Mouse (Mus musculus) neural tube, embryonic 13.5 days (tissue): Measurements from ENCODE around the gene Ccdc126. TPM values are rescaled to one million over a fixed set of nuclear protein-coding genes. Genes with fewer than 3 reads are reported as not detected.
"Not testable (repeated sequence)": the region's sequence is repeated elsewhere in the genome, so short reads cannot be mapped to it uniquely, and the experiment has no call there.

Source experiments
- ATAC-seq: fragments of 200-750 bp; cut with Nextera tagmentation; 2 replicates; pipeline ENCODE4 v1.8.0; 2017; ENCODE audit warnings: low read depth, mild to moderate bottlenecking, moderate TSS enrichment, moderate library complexity
- H3K27ac ChIP-seq: fragments of 300-500 bp; sonication (generic); replicated peaks from 2 replicates; pipeline ENCODE4 v1.5.1; 2015; ENCODE audit warnings: moderate library complexity, mild to moderate bottlenecking, inconsistent platforms
- H3K27me3 ChIP-seq: fragments of 300-500 bp; sonication (generic); 2 replicates; pipeline ENCODE4 v1.6.1; 2015; ENCODE audit warnings: mild to moderate bottlenecking, inconsistent platforms
- H3K36me3 ChIP-seq: fragments of 300-500 bp; sonication (generic); 2 replicates; pipeline ENCODE4 v1.6.1; 2015; ENCODE audit warnings: mild to moderate bottlenecking, inconsistent platforms
- H3K4me1 ChIP-seq: fragments of 300-500 bp; sonication (generic); replicated peaks from 2 replicates; pipeline ENCODE4 v1.6.1; 2015; ENCODE audit warnings: inconsistent platforms
- H3K4me2 ChIP-seq: fragments of 300-500 bp; sonication (generic); 2 replicates; pipeline ENCODE4 v1.6.1; 2015; ENCODE audit warnings: inconsistent platforms, mild to moderate bottlenecking, moderate library complexity
- H3K4me3 ChIP-seq: fragments of 300-500 bp; sonication (generic); 2 replicates; pipeline ENCODE4 v1.5.1; 2015; ENCODE audit warnings: mild to moderate bottlenecking, inconsistent platforms
- H3K9ac ChIP-seq: fragments of 300-500 bp; sonication (generic); 2 replicates; pipeline ENCODE4 v1.6.1; 2015; ENCODE audit warnings: moderate library complexity, mild to moderate bottlenecking, inconsistent platforms
- H3K9me3 ChIP-seq: fragments of 300-500 bp; sonication (generic); 2 replicates; pipeline ENCODE4 v1.6.1; 2016; ENCODE audit warnings: inconsistent platforms
- WGBS: fragments of 180-500 bp; shearing (Covaris S2); methylation state at CpG from one replicate; pipeline ENCODE4 v1.1.7; 2015; 5-methylcytosine and 5-hydroxymethylcytosine counted together
- polyA plus RNA-seq: library from polyadenylated mRNA; unstranded; fragments of >200 nt; fragmentation: Nextera tagmentation; extraction: Ambion mirVana; gene quantifications from 2 replicates; pipeline ENCODE4 v1.2.1, GENCODE M21; 2015

The Ccdc126 gene
- 8.8 and 11.6 TPM in 2 replicates for polyA plus RNA-seq

GRCm38 (mm10) chr6:49318966-49319594, at the start of gene Ccdc126:
Gene Ccdc126, plus strand, starts transcription at chr6:49319274.
- WGBS = under 1% methylated on average over 47 of the region's 47 CpGs
- Histone ChIP-seq H3K4me3 (peak within 1 kb of the TSS; percentile 76), H3K27ac (peak within 1 kb of the TSS; percentile 91)

DNA sequence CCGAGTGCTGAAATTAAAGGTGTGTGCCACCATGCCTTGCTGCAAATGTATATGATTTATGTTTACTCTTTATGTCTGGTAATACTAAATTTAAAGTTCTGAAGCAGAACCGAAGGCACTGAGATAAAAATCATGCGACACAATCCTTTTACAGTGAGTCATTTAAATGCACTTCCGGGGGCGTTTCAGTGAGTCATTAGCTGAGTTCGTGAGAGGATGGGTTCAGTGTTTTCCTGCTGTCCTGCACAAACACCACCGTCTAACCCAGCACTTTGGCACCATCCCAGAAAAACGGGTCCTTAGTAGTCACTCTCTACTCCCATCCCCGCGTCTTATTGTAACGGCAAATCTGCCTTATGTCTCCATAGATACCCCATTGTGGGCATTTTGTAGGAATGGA, 49.2 kb upstream of the Ccdc126 start:
- Histone ChIP-seq H3K4me3 (no peak overlapping the region), H3K4me1 (no peaks in the 10 kb centered on the region), H3K27me3 (no peaks in the 10 kb centered on the region), H3K27ac (no peak overlapping the region), H3K9ac (no peak overlapping the region), H3K9me3 (no peaks in the 10 kb centered on the region), H3K4me2 (no peak overlapping the region), H3K36me3 (no peaks in the 10 kb centered on the region)
- no peak for ATAC-seq
- whole genome bisulfite sequencing = 55% methylated on average over 11 of the region's 11 CpGs

More at GRCm38 (mm10) chr6:49318966-49319594, at the start of gene Ccdc126:
- Histone ChIP-seq H3K4me1 (peaks cover 15% of the 10 kb centered on the region), H3K4me2 (peak within 1 kb of the TSS; percentile 64), H3K9ac (peak within 1 kb of the TSS; percentile 86), H3K9me3 (no peaks in the 10 kb centered on the region), H3K36me3 (no peaks in the 10 kb centered on the region), H3K27me3 (no peaks in the 10 kb centered on the region)
- peak; percentile 99 for ATAC-seq

GRCm38 (mm10) chr6:49271815-49272214, 47.3 kb upstream of the Ccdc126 start:
- Histone ChIP-seq H3K27me3 (no peaks in the 10 kb centered on the region), H3K9ac (no peak overlapping the region), H3K4me2 (no peak overlapping the region), H3K36me3 (no peaks in the 10 kb centered on the region), H3K27ac (no peak overlapping the region), H3K9me3 (no peaks in the 10 kb centered on the region), H3K4me3 (no peak overlapping the region), H3K4me1 (no peaks in the 10 kb centered on the region)
- no peak for ATAC-seq
- 86% methylated on average over 6 of the region's 6 CpGs for WGBS

DNA sequence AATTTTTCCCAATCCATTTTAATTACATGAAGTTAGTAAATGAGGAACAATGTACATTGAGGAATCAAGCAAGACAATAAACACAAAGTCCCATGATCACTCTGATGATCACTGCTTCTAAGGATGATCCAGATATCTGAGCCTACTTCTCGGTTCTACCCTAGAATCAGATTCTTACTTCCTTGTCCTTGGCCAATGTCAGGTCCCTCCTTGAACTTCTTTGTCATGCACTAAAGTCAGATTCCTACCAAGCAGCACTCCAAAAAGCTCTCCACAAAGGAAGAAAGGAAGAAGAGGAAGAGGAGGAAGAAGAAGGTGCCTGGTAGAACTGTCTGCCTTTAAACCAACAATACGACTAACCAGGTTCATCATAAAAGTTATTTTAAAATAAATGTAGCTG, 46.2 kb upstream of the Ccdc126 start:
- Histone ChIP-seq H3K36me3 (no peaks in the 10 kb centered on the region), H3K27ac (no peak overlapping the region), H3K4me1 (no peaks in the 10 kb centered on the region), H3K4me2 (no peak overlapping the region), H3K4me3 (no peak overlapping the region), H3K9ac (no peak overlapping the region), H3K9me3 (no peaks in the 10 kb centered on the region), H3K27me3 (no peaks in the 10 kb centered on the region)
- 90% methylated on average over 2 of the region's 2 CpGs for WGBS
- ATAC-seq = no peak

DNA sequence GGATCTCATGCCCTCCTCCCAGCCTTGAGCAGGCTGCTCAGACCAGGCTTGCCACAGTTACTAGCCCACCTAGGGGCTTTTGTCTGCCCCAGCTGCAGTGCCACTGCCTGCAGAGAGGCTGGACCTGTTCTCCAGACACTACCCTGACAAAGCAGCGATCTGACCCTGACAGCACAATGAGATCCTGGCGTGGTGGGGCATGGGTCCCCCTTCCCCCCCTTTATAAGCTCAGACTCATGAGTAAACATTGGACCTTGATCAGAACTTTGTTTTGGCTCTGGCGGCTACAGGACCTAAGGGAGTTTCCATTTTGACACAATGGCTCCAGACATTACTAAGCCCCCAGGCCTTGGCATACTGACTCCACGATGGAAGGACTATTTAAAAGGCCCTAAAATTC, 45.1 kb upstream of the Ccdc126 start:
- no peak for ATAC-seq
- WGBS = 19% methylated on average over 4 of the region's 4 CpGs
- Histone ChIP-seq H3K4me1 (no peaks in the 10 kb centered on the region), H3K36me3 (no peaks in the 10 kb centered on the region), H3K27ac (no peak overlapping the region), H3K27me3 (no peaks in the 10 kb centered on the region), H3K4me2 (no peak overlapping the region), H3K9me3 (no peaks in the 10 kb centered on the region), H3K4me3 (no peak overlapping the region), H3K9ac (0 out of 2 replicates have a peak overlapping the region, but pooled peaks have one; percentile 8)

GRCm38 (mm10) chr6:49274416-49275091, 44.5 kb upstream of the Ccdc126 start:
- no peak overlapping the region for H3K4me2 ChIP-seq
- H3K4me1 ChIP-seq = no peaks in the 10 kb centered on the region
- H3K36me3 ChIP-seq = no peaks in the 10 kb centered on the region
- 43% methylated on average over 9 of the region's 9 CpGs for WGBS
- H3K9ac ChIP-seq = no peak overlapping the region
- H3K27me3 ChIP-seq = no peaks in the 10 kb centered on the region
- no peak overlapping the region for H3K4me3 ChIP-seq
- no peaks in the 10 kb centered on the region for H3K9me3 ChIP-seq
- no peak overlapping the region for H3K27ac ChIP-seq
- no peak for ATAC-seq

- 90% methylated on average over 7 of the region's 7 CpGs for WGBS
- ATAC-seq = no peak
- no peak overlapping the region for H3K4me2 ChIP-seq
- no peak overlapping the region for H3K4me3 ChIP-seq
- no peak overlapping the region for H3K27ac ChIP-seq
- H3K4me1 ChIP-seq = no peaks in the 10 kb centered on the region
- no peaks in the 10 kb centered on the region for H3K9me3 ChIP-seq
- H3K27me3 ChIP-seq = no peaks in the 10 kb centered on the region
- no peaks in the 10 kb centered on the region for H3K36me3 ChIP-seq
- no peak overlapping the region for H3K9ac ChIP-seq
Observed at GRCm38 (mm10) chr6:49275296-49275695, 43.8 kb upstream of the Ccdc126 start.

- H3K36me3 ChIP-seq = no peaks in the 10 kb centered on the region
- H3K4me2 ChIP-seq = no peak overlapping the region
- H3K9ac ChIP-seq = no peak overlapping the region
- WGBS = 44% methylated on average over 1 of the region's 1 CpGs
- no peaks in the 10 kb centered on the region for H3K27me3 ChIP-seq
- H3K4me1 ChIP-seq = no peaks in the 10 kb centered on the region
- H3K4me3 ChIP-seq = no peak overlapping the region
- no peaks in the 10 kb centered on the region for H3K9me3 ChIP-seq
- no peak overlapping the region for H3K27ac ChIP-seq
- no peak for ATAC-seq
Observed at GRCm38 (mm10) chr6:49280942-49281341, 38.1 kb upstream of the Ccdc126 start.

DNA sequence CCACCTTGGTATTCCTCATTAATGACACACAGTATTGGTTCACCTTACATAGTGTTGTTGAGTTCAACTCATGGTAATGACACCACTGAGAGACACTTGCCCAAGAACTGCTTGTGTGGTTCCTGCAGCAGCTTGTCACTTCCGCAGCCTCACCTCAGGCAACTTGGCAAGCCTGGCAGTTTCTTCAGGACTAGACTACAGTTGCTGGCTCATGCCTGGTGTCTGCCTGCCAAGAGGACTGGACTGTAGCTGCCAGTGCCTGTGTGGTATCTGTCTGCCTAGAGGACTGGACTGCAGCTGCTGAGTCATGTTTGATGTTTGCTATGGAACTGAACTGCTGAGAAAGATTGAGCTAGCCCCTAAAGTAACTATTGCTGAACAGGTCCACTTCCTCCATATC, 37.0 kb upstream of the Ccdc126 start:
- Histone ChIP-seq H3K4me2 (no peak overlapping the region), H3K9ac (no peak overlapping the region), H3K36me3 (no peaks in the 10 kb centered on the region), H3K4me3 (no peak overlapping the region), H3K27me3 (no peaks in the 10 kb centered on the region), H3K27ac (no peak overlapping the region), H3K9me3 (no peaks in the 10 kb centered on the region), H3K4me1 (no peaks in the 10 kb centered on the region)
- WGBS = 88% methylated on average over 1 of the region's 1 CpGs
- no peak for ATAC-seq

- H3K27ac ChIP-seq = no peak overlapping the region
- no peaks in the 10 kb centered on the region for H3K27me3 ChIP-seq
- H3K9me3 ChIP-seq = no peaks in the 10 kb centered on the region
- H3K4me2 ChIP-seq = no peak overlapping the region
- H3K9ac ChIP-seq = no peak overlapping the region
- H3K4me1 ChIP-seq = no peaks in the 10 kb centered on the region
- no peaks in the 10 kb centered on the region for H3K36me3 ChIP-seq
- H3K4me3 ChIP-seq = no peak overlapping the region
- no peak for ATAC-seq
Observed at GRCm38 (mm10) chr6:49298286-49298685, 20.8 kb upstream of the Ccdc126 start.

DNA sequence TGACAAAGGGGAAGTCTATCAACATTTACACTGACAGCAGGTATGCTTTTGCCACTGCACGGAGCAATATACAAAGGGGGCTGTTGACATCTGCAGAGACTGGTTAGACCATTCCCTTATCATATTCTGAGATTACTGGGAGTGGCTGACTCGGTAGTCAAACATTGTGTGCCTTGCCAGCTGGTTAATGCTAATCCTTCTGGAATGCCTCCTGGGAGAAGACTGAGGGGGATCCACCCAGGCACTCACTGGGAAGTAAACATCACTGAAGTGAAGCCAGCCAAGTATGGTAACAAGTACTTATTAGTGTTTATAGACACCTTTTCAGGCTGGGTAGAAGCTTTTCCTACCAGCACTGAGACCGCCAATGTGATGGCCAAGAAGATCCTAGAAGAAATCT, 4.3 kb upstream of the Ccdc126 start:
- ATAC-seq, H3K27ac ChIP-seq: not testable (repeated sequence)
- WGBS = 63% methylated on average over 3 of the region's 3 CpGs

DNA sequence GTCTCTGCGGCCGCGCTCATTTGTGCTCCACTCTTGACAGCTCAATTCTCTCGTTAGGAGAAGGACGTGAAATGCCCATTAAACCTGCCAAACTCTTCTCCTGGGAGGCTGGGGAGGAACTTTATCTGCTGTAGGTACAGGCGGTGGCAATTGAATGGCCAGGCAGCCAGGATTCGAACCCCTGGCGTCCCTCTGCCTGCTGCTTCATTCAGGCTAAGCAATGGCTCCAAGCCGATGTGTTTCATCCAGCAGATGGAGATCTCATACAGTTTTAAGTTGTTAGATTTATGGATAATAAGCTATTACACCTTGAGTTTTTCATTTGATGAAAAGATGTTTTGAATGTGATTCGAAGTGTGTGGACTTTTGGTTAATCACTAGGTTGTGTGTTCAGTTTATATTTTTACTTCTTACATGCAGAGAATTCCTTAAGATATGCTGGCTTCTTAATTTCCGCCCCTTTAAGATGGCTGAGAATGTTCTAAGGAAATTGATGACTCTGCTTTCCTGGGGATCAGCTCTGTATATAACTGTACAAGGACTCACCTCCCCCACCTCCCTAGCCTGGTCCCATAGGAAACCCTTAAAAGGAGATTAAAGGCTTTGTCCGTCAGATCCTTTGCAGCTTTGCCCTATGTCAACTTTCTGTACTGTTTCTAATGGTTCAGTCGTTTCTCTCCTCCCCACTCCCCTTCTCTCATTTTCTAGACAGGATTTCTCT, 681 bp downstream of the Ccdc126 start:
- Histone ChIP-seq H3K9ac (peak overlapping the region; percentile 86), H3K4me3 (peak overlapping the region; percentile 76), H3K36me3 (no peaks in the 10 kb centered on the region), H3K4me1 (peaks cover 15% of the 10 kb centered on the region), H3K4me2 (peak overlapping the region; percentile 64), H3K27ac (peak overlapping the region; percentile 91), H3K9me3 (no peaks in the 10 kb centered on the region), H3K27me3 (no peaks in the 10 kb centered on the region)
- ATAC-seq = peak; percentile 53
- 13% methylated on average over 13 of the region's 13 CpGs for WGBS

More for the DNA sequence above, 4.3 kb upstream of the Ccdc126 start:
- not testable (repeated sequence) for H3K9ac ChIP-seq, H3K4me1 ChIP-seq, H3K4me3 ChIP-seq, H3K36me3 ChIP-seq, H3K4me2 ChIP-seq, H3K9me3 ChIP-seq, H3K27me3 ChIP-seq
